Mouse (Mus musculus): Measurements from ENCODE around the gene Tecpr2. TPM values are rescaled to one million over a fixed set of nuclear protein-coding genes. Genes with fewer than 3 reads are reported as not detected.
A peak's percentile ranks its signal among the peaks of the same experiment; 100 is the strongest.

Tecpr2 gene
- total and polyA plus RNA-seq, 3 experiments = 2.8 to 7.5 (median 3.1) TPM

- in situ Hi-C loops (cut with MboI; ENCODE audit: low pct_ligation_motif_present, low pct_unique_long_range_greater_than_20kb, low sequenced_read_pairs) (loop anchor here (5.0 to 10.0 kb wide), 2 partner anchors 55 to 197 kb away; no protein-coding TSS in a partner anchor), dilution Hi-C loops (cut with MboI; ENCODE audit: extremely low pct_ligation_motif_present, extremely low pct_unique_long_range_greater_than_20kb, low sequenced_read_pairs) (no loop called here)
- no peak overlapping the region for H3K9ac ChIP-seq (ENCODE audit: insufficient read depth, low read depth)
- no peaks in the 10 kb centered on the region for H3K27me3 ChIP-seq (replicated peaks)
- H3K4me2 ChIP-seq (ENCODE audit: insufficient read depth, low read depth, poor library complexity, severe bottlenecking) = no peak overlapping the region
- no peaks in the 10 kb centered on the region for H3K79me2 ChIP-seq (replicated peaks; ENCODE audit: control insufficient read depth, extremely low read depth, insufficient read depth, poor library complexity, severe bottlenecking)
- no peak for DNase-seq (ENCODE audit: extremely low read depth)
- TF ChIP-seq KAT2A (IDR thresholded peaks at IDR 0.05; ENCODE audit: insufficient replicate concordance, low read length) (no peak), BHLHE40 (IDR thresholded peaks at IDR 0.05; ENCODE audit: low read depth, low read length) (no peak), TCF12 (IDR thresholded peaks at IDR 0.05; ENCODE audit: low read depth, low read length) (no peak), MXI1 (IDR thresholded peaks at IDR 0.05; ENCODE audit: low read depth, low read length) (no peak), ELF1 (IDR thresholded peaks at IDR 0.05; ENCODE audit: low read depth, low read length) (no peak)
- H3K4me3 ChIP-seq (replicated peaks in 1 of 3; ENCODE audit: low read depth in 2 of 3, low read length in 2 of 3, poor library complexity in 1 of 3) = no peak overlapping the region
- no peaks in the 10 kb centered on the region for H3K9me3 ChIP-seq (replicated peaks; ENCODE audit: low read length)
- peaks cover 20 to 31% of the 10 kb centered on the region in 2 experiments for H3K4me1 ChIP-seq (ENCODE audit: control insufficient read depth in 1 of 2, insufficient read depth in 2 of 2)
- H3K27ac ChIP-seq (ENCODE audit: insufficient read depth, low read depth) = no peak overlapping the region
- peaks cover 26 to 62% of the 10 kb centered on the region in 2 experiments for H3K36me3 ChIP-seq (replicated peaks in 1 of 2; ENCODE audit: control insufficient read depth in 1 of 2, insufficient read depth in 1 of 2, low read length in 1 of 2)
Observed at GRCm38 (mm10) chr12:110937496-110937895, 48.4 kb downstream of the Tecpr2 start.

- Histone ChIP-seq H3K9ac (ENCODE audit: insufficient read depth, low read depth) (no peak overlapping the region), H3K79me2 (replicated peaks; ENCODE audit: control insufficient read depth, extremely low read depth, insufficient read depth, poor library complexity, severe bottlenecking) (no peaks in the 10 kb centered on the region), H3K27me3 (replicated peaks) (no peaks in the 10 kb centered on the region), H3K9me3 (replicated peaks; ENCODE audit: low read length) (no peaks in the 10 kb centered on the region), H3K27ac (ENCODE audit: insufficient read depth, low read depth) (peak overlapping the region; percentile 54), H3K4me2 (ENCODE audit: insufficient read depth, low read depth, poor library complexity, severe bottlenecking) (peak overlapping the region; percentile 31; the same call in 1 of the 2 replicates), H3K4me1 (ENCODE audit: control insufficient read depth in 1 of 2, insufficient read depth in 2 of 2) (peaks cover 20 to 26% of the 10 kb centered on the region in 2 experiments), H3K4me3 (replicated peaks in 1 of 3; ENCODE audit: low read depth in 2 of 3, low read length in 2 of 3, poor library complexity in 1 of 3) (no peak overlapping the region), H3K36me3 (replicated peaks in 1 of 2; ENCODE audit: control insufficient read depth in 1 of 2, insufficient read depth in 1 of 2, low read length in 1 of 2) (peaks cover 18 to 55% of the 10 kb centered on the region in 2 experiments)
- DNase-seq (ENCODE audit: extremely low read depth) = peak; percentile 82
- in situ Hi-C loops (cut with MboI; ENCODE audit: low pct_ligation_motif_present, low pct_unique_long_range_greater_than_20kb, low sequenced_read_pairs) = loop anchor here (5.0 to 10.0 kb wide), 2 partner anchors 53 to 195 kb away; no protein-coding TSS in a partner anchor
- dilution Hi-C loops (cut with MboI; ENCODE audit: extremely low pct_ligation_motif_present, extremely low pct_unique_long_range_greater_than_20kb, low sequenced_read_pairs) = no loop called here
- peak; percentile 48; the same call in 1 of the 2 replicates for TF ChIP-seq TCF12 (IDR thresholded peaks at IDR 0.05; ENCODE audit: low read depth, low read length)
- no peak; the same call in 1 of the 2 replicates for TF ChIP-seq ELF1 (IDR thresholded peaks at IDR 0.05; ENCODE audit: low read depth, low read length)
- TF ChIP-seq POLR2AphosphoS2 (IDR thresholded peaks at IDR 0.05; ENCODE audit: low read depth, low read length) = no peak
- TF ChIP-seq E2F4 (IDR thresholded peaks at IDR 0.05; ENCODE audit: insufficient replicate concordance, low read depth, low read length) = no peak
- peak; percentile 82; the same call in 1 of the 2 replicates for TF ChIP-seq MAZ (IDR thresholded peaks at IDR 0.05; ENCODE audit: low read depth, low read length)
- TF ChIP-seq NRF1 (IDR thresholded peaks at IDR 0.05; ENCODE audit: low read depth, low read length) = no peak
- no peak for TF ChIP-seq CHD1 (IDR thresholded peaks at IDR 0.05; ENCODE audit: low read depth, low read length)
- no peak for TF ChIP-seq TBP (conservative IDR thresholded peaks at IDR 0.05; ENCODE audit: low read depth, low read length)
- TF ChIP-seq MEF2A (IDR thresholded peaks at IDR 0.05; ENCODE audit: borderline replicate concordance, low read depth, low read length) = peak; percentile 97
- peak; percentile 66 for TF ChIP-seq JUN (IDR thresholded peaks at IDR 0.05; ENCODE audit: insufficient read depth, low read depth, low read length)
- peak; percentile 82 for TF ChIP-seq BHLHE40 (IDR thresholded peaks at IDR 0.05; ENCODE audit: low read depth, low read length)
- peak; percentile 83 for TF ChIP-seq ETS1 (conservative IDR thresholded peaks at IDR 0.05; ENCODE audit: low read depth, low read length)
- TF ChIP-seq MAFK (IDR thresholded peaks at IDR 0.05; ENCODE audit: insufficient replicate concordance, low read length) = peak; percentile 55; the same call in 1 of the 2 replicates
- no peak; the same call in 1 of the 2 replicates for TF ChIP-seq SMC3 (IDR thresholded peaks at IDR 0.05; ENCODE audit: low read depth, low read length)
- peak; percentile 33; the same call in 1 of the 2 replicates for TF ChIP-seq CHD2 (IDR thresholded peaks at IDR 0.05; ENCODE audit: low read length)
- no peak for TF ChIP-seq ZC3H11A (IDR thresholded peaks at IDR 0.05; ENCODE audit: low read depth, low read length)
- no peak for TF ChIP-seq GABPA (IDR thresholded peaks at IDR 0.05; ENCODE audit: insufficient replicate concordance, low read depth, low read length)
- no peak for TF ChIP-seq MYC (IDR thresholded peaks at IDR 0.05; ENCODE audit: low read depth, low read length)
- no peak for TF ChIP-seq NELFE (IDR thresholded peaks at IDR 0.05; ENCODE audit: low read depth, low read length)
- no peak for TF ChIP-seq UBTF (IDR thresholded peaks at IDR 0.05; ENCODE audit: low read depth, low read length)
- TF ChIP-seq SIN3A (IDR thresholded peaks at IDR 0.05; ENCODE audit: low read length) = no peak
- TF ChIP-seq USF2 (conservative IDR thresholded peaks at IDR 0.05; ENCODE audit: low read depth, low read length) = no peak
- no peak for TF ChIP-seq RAD21 (IDR thresholded peaks at IDR 0.05; ENCODE audit: low read depth, low read length)
- no peak for TF ChIP-seq CTCF (conservative IDR thresholded peaks at IDR 0.05 in 1 of 2, IDR thresholded peaks at IDR 0.05 in 1 of 2; ENCODE audit: low read depth in 2 of 2, low read length in 2 of 2)
- no peak for TF ChIP-seq PAX5 (IDR thresholded peaks at IDR 0.05; ENCODE audit: low read length)
- no peak for TF ChIP-seq POLR2A (IDR thresholded peaks at IDR 0.05; ENCODE audit: low read depth, low read length)
- no peak for TF ChIP-seq ZKSCAN1 (IDR thresholded peaks at IDR 0.05; ENCODE audit: borderline replicate concordance, low read depth, low read length)
- peak; percentile 80 for TF ChIP-seq EP300 (IDR thresholded peaks at IDR 0.05; ENCODE audit: low read length)
- no peak for TF ChIP-seq MXI1 (IDR thresholded peaks at IDR 0.05; ENCODE audit: low read depth, low read length)
- no peak for TF ChIP-seq ZMIZ1 (IDR thresholded peaks at IDR 0.05; ENCODE audit: low read depth, low read length)
- peak; percentile 51; the same call in 1 of the 2 replicates for TF ChIP-seq MAX (IDR thresholded peaks at IDR 0.05; ENCODE audit: low read length)
Observed at GRCm38 (mm10) chr12:110939385-110939784, 50.3 kb downstream of the Tecpr2 start.

Data from CH12.LX (cell line).